Mouse (Mus musculus): ENCODE data around the gene Dgcr2. TPM values are rescaled to one million over a fixed set of nuclear protein-coding genes. Genes with fewer than 3 reads are reported as not detected.
A peak's percentile ranks its signal among the peaks of the same experiment; 100 is the strongest.

The Dgcr2 gene
- total RNA-seq (2014; rRNA removed) (161 and 178 TPM in 2 replicates), polyA plus RNA-seq (2015; fragmentation: Nextera tagmentation; extraction: Ambion mirVana) (94.0 and 95.9 TPM in 2 replicates)

- 89% methylated on average over 14 of the region's 14 CpGs for WGBS
- Histone ChIP-seq H3K4me2 (ENCODE audit: low read depth, low read length, poor library complexity, severe bottlenecking) (no peak within 1 kb of the TSS), H3K36me3 (ENCODE audit: insufficient read depth, low read length) (peaks cover 44% of the 10 kb centered on the region)
Measured at GRCm38 (mm10) chr16:17898462-17898861, at the start of gene Dgcr2, which contains the start of gene Tssk2. Dgcr2 (minus strand) TSS chr16:17898562. Tssk2 (plus strand) TSS chr16:17898637.

GRCm38 (mm10) chr16:17945081-17945831 lies 46.9 kb upstream of the Dgcr2 start:
- ATAC-seq (ENCODE audit: low FRiP score): no peak
- WGBS: 58% methylated on average over 7 of the region's 7 CpGs
- H3K9ac ChIP-seq (replicated peaks; ENCODE audit: low read length, poor library complexity, severe bottlenecking): no peak overlapping the region

More at GRCm38 (mm10) chr16:17898462-17898861, at the start of gene Dgcr2, which contains the start of gene Tssk2:
- H3K9me3 ChIP-seq (ENCODE audit: low read length): no peaks in the 10 kb centered on the region
- no peak for TF ChIP-seq CTCF (IDR thresholded peaks at IDR 0.05)
- H3K27ac ChIP-seq (ENCODE audit: low read depth, low read length): no peak within 1 kb of the TSS
- DNase-seq (ENCODE audit: low spot score) (no peak), ATAC-seq (ENCODE audit: low FRiP score) (no peak)
- H3K27me3 ChIP-seq (ENCODE audit: insufficient read depth, low read length): no peaks in the 10 kb centered on the region
- H3K4me1 ChIP-seq (ENCODE audit: insufficient read depth, low read length): no peaks in the 10 kb centered on the region
- H3K4me3 ChIP-seq (ENCODE audit: low read depth, low read length): no peak within 1 kb of the TSS
- no peak within 1 kb of the TSS for H3K9ac ChIP-seq (replicated peaks; ENCODE audit: low read length, poor library complexity, severe bottlenecking)

GRCm38 (mm10) chr16:17943466-17943865 lies 45.1 kb upstream of the Dgcr2 start:
- DNase-seq (ENCODE audit: low spot score): no peak
- 63% methylated on average over 8 of the region's 8 CpGs for WGBS
- H3K36me3 ChIP-seq (ENCODE audit: insufficient read depth, low read length): no peaks in the 10 kb centered on the region
- H3K9me3 ChIP-seq (ENCODE audit: low read length): no peaks in the 10 kb centered on the region
- no peak overlapping the region for H3K4me2 ChIP-seq (ENCODE audit: low read depth, low read length, poor library complexity, severe bottlenecking)
- no peak overlapping the region for H3K4me3 ChIP-seq (ENCODE audit: low read depth, low read length)
- no peaks in the 10 kb centered on the region for H3K27me3 ChIP-seq (ENCODE audit: insufficient read depth, low read length)
- H3K4me1 ChIP-seq (ENCODE audit: insufficient read depth, low read length): no peaks in the 10 kb centered on the region
- H3K9ac ChIP-seq (replicated peaks; ENCODE audit: low read length, poor library complexity, severe bottlenecking): no peak overlapping the region
- no peak overlapping the region for H3K27ac ChIP-seq (ENCODE audit: low read depth, low read length)
- TF ChIP-seq CTCF (IDR thresholded peaks at IDR 0.05): no peak
- ATAC-seq (ENCODE audit: low FRiP score): no peak

More at GRCm38 (mm10) chr16:17945081-17945831, 46.9 kb upstream of the Dgcr2 start:
- no peaks in the 10 kb centered on the region for H3K9me3 ChIP-seq (ENCODE audit: low read length)
- no peaks in the 10 kb centered on the region for H3K27me3 ChIP-seq (ENCODE audit: insufficient read depth, low read length)
- H3K27ac ChIP-seq (ENCODE audit: low read depth, low read length): no peak overlapping the region
- no peak overlapping the region for H3K4me3 ChIP-seq (ENCODE audit: low read depth, low read length)
- no peak for DNase-seq (ENCODE audit: low spot score)
- 0 out of 2 replicates have a peak, but pooled peaks cover 3% of the 10 kb centered on the region for H3K4me1 ChIP-seq (ENCODE audit: insufficient read depth, low read length)
- no peak overlapping the region for H3K4me2 ChIP-seq (ENCODE audit: low read depth, low read length, poor library complexity, severe bottlenecking)
- TF ChIP-seq CTCF (IDR thresholded peaks at IDR 0.05): no peak
- H3K36me3 ChIP-seq (ENCODE audit: insufficient read depth, low read length): no peaks in the 10 kb centered on the region

- Histone ChIP-seq H3K9me3 (ENCODE audit: low read length) (no peaks in the 10 kb centered on the region), H3K27me3 (ENCODE audit: insufficient read depth, low read length) (no peaks in the 10 kb centered on the region), H3K4me2 (ENCODE audit: low read depth, low read length, poor library complexity, severe bottlenecking) (no peak overlapping the region), H3K9ac (replicated peaks; ENCODE audit: low read length, poor library complexity, severe bottlenecking) (no peak overlapping the region), H3K27ac (ENCODE audit: low read depth, low read length) (no peak overlapping the region), H3K4me1 (ENCODE audit: insufficient read depth, low read length) (no peaks in the 10 kb centered on the region), H3K36me3 (ENCODE audit: insufficient read depth, low read length) (no peaks in the 10 kb centered on the region), H3K4me3 (ENCODE audit: low read depth, low read length) (no peak overlapping the region)
- ATAC-seq (ENCODE audit: low FRiP score) (no peak), DNase-seq (ENCODE audit: low spot score) (peak; percentile 22)
- TF ChIP-seq CTCF (IDR thresholded peaks at IDR 0.05): no peak
- 49% methylated on average over 9 of the region's 9 CpGs for WGBS
Measured at GRCm38 (mm10) chr16:17939255-17939751, 40.9 kb upstream of the Dgcr2 start.

GRCm38 (mm10) chr16:17938821-17939220 lies 40.5 kb upstream of the Dgcr2 start:
- H3K9ac ChIP-seq (replicated peaks; ENCODE audit: low read length, poor library complexity, severe bottlenecking): no peak overlapping the region
- no peaks in the 10 kb centered on the region for H3K9me3 ChIP-seq (ENCODE audit: low read length)
- no peaks in the 10 kb centered on the region for H3K4me1 ChIP-seq (ENCODE audit: insufficient read depth, low read length)
- 0 out of 2 replicates have a peak, but pooled peaks have one; percentile 60 for ATAC-seq (ENCODE audit: low FRiP score)
- no peak overlapping the region for H3K4me2 ChIP-seq (ENCODE audit: low read depth, low read length, poor library complexity, severe bottlenecking)
- H3K4me3 ChIP-seq (ENCODE audit: low read depth, low read length): no peak overlapping the region
- no peaks in the 10 kb centered on the region for H3K27me3 ChIP-seq (ENCODE audit: insufficient read depth, low read length)
- peak; percentile 69 for TF ChIP-seq CTCF (IDR thresholded peaks at IDR 0.05)
- DNase-seq (ENCODE audit: low spot score): peak; percentile 74
- no peak overlapping the region for H3K27ac ChIP-seq (ENCODE audit: low read depth, low read length)
- WGBS: 10% methylated on average over 7 of the region's 7 CpGs
- no peaks in the 10 kb centered on the region for H3K36me3 ChIP-seq (ENCODE audit: insufficient read depth, low read length)

GRCm38 (mm10) chr16:17938187-17938586 lies 39.8 kb upstream of the Dgcr2 start:
- no peak overlapping the region for H3K4me2 ChIP-seq (ENCODE audit: low read depth, low read length, poor library complexity, severe bottlenecking)
- DNase-seq (ENCODE audit: low spot score) (no peak), ATAC-seq (ENCODE audit: low FRiP score) (no peak)
- H3K27ac ChIP-seq (ENCODE audit: low read depth, low read length): no peak overlapping the region
- H3K9ac ChIP-seq (replicated peaks; ENCODE audit: low read length, poor library complexity, severe bottlenecking): no peak overlapping the region
- 86% methylated on average over 7 of the region's 7 CpGs for WGBS
- no peaks in the 10 kb centered on the region for H3K36me3 ChIP-seq (ENCODE audit: insufficient read depth, low read length)
- H3K4me3 ChIP-seq (ENCODE audit: low read depth, low read length): no peak overlapping the region
- no peaks in the 10 kb centered on the region for H3K9me3 ChIP-seq (ENCODE audit: low read length)
- no peaks in the 10 kb centered on the region for H3K4me1 ChIP-seq (ENCODE audit: insufficient read depth, low read length)
- no peaks in the 10 kb centered on the region for H3K27me3 ChIP-seq (ENCODE audit: insufficient read depth, low read length)
- TF ChIP-seq CTCF (IDR thresholded peaks at IDR 0.05): no peak

Data from midbrain, postnatal 0 days (tissue).